Mouse (Mus musculus) spleen, embryonic (tissue): ENCODE results near the gene Reps2.

Experiments
- CTCF ChIA-PET: fragments of 350-600 bp; sonication (Branson Sonifier 250); formaldehyde crosslinking; loops from one replicate; lab custom pipeline; 2022; lab: Charles Lee

Gene Reps2

DNA sequence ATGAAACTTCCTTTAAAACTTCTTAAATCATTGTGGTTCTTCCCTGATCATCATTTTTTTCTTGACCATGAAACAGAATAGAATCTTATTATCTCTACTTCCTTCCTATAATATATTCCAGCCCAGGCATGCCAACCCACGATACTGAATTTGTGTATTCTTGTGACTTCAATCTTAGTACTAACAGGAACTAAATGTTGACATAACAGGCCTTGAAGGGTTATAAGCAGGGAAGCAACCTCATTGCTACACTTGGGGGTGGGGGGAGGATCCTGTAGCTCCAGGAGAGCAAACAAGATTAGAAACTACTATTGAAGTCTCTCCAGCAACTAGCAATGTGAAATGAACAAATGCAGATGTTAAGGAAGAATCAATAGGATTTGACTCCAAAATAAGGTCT lies 154.8 kb downstream of the Reps2 start:
- CTCF ChIA-PET = no interaction called here

DNA sequence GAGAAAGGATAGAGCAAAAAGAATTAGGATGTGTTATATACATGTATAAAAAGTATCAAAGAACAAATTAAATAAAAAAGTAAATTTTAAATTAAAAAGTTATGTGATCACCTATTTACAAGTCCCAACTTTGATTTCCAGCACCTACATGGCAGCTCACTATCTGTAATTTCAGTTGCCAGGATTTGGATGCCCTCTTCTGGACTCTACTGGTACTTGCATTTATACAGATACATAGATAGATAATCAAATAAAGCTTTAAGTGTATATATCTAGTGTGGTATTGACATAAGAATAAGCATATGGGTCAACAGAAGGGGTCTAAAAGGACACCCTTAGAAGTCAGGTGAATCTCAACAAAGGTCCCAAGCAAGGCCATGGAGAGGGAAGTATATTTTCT lies 155.7 kb downstream of the Reps2 start:
- CTCF ChIA-PET = no interaction called here

DNA sequence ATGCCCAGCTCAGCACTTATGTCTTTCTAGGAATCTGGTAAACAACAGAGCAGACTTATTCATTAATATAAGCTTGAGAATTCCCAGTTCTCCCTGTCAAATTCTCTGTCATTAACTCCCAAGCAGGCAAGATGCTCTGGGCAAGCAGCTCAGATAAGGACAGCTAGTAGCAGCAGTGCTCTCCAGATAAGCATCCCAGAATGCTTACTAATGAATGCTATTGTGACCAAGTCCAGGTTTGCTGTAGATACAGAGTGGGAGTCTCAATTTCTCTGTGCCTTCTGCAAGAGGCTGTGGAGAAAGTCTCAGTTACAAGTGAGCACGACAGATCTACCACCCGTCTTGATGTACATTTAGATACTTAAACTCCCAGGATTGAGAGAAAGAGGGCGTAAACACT lies 173.2 kb downstream of the Reps2 start:
- CTCF ChIA-PET = no interaction called here

DNA sequence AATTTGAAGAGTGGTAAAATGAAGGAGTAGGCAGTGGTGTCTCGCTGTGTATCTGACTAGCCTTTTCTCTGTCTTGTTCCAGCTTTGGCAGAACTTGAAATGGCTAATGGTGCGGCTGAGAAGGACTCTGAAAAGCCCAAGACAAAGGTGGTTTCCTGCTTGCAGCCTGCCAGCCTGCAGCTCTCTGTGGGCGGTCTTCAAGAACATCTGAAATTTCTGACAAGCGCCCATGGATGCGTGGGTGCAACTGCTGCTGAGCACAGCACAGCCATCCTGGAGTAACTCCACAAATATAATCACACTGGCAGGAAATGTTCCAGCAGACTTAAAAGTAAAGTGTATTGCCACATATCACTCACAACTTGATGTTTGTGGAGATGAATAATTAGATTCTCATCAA lies 181.3 kb downstream of the Reps2 start:
- CTCF ChIA-PET = no interaction called here

DNA sequence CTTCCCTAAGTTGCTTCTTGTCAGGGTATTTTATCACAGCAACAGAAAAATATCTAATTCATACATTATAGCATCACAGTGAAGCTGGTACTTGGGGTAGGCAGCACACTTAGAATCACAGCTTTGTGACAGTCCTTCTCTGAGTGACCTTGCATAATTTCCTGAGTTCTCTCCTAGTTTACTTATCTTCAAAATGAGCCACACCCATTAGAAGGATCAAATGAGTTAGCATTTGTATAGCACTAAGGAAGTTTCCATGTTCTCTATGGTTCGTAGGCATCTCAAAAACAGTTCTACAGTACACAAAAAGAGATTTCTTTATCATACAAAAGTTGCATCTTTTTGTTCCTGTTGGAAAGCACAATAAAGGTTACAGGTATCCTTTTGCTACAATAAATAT lies 187.0 kb downstream of the Reps2 start:
- CTCF ChIA-PET = no interaction called here

DNA sequence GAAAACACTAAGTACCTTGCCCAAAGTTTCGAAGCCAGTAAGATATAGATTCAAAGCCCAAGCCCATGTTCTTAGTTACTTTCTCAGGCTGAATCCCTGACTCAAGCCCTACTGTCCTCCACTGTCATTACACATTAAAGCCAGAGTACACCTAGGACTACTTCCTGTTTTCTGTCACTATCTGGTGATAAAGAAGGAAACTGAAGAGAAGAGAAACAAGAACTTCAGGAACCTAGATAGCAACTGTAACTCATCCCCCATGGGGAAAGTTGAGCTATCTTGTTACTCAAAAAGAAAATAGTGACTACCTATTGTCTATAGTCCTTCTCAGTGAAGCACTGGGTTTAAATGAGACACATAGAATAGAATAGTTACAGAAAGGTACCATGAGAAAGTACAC lies 188.1 kb downstream of the Reps2 start:
- CTCF ChIA-PET = no interaction called here

DNA sequence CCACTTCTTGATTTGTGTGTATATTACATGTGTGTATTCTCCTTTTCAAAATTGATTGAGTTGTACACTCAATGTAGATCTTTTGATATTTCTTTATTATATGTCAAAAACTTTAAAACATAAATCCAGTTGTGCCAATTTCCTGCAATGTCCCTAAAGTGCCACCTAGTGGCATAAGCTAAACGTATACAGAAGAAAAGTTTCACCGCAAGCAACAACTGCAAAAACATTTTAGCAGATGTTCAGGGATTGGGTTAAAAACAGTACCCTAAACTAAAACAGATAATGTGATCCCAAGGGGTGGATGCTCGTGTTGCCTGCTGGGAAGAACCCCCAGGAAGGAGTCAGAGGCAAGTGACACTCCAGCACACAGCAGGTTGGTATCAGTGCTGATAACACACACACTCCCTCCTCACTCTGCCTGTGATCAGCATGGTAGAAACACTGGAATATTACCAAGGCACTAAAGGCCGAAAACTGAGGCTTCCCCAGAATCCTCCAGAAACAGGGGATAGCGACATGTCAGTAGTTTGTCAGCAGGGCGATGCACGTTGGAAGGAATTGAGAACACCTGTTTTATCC lies 189.5 kb downstream of the Reps2 start:
- CTCF ChIA-PET = no interaction called here

DNA sequence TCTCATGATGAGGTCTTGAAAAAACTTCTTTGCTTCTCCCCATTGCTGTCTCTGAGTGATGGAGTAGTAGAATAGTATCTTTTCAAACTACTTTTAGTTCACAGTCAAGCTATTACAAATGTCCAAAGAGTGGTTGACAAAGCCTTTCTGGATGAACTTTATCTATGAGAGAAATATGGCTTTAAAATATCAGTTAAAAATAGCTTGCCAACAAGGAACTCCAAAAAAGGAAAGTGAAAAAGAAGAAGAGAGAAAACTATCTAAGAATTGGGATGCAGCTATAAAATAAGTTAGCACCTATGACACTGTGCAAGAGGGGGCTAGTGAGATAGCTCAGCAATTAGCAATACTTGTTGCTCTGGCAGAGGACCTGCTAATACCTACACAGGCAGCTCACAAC lies 190.8 kb downstream of the Reps2 start:
- CTCF ChIA-PET = no interaction called here

DNA sequence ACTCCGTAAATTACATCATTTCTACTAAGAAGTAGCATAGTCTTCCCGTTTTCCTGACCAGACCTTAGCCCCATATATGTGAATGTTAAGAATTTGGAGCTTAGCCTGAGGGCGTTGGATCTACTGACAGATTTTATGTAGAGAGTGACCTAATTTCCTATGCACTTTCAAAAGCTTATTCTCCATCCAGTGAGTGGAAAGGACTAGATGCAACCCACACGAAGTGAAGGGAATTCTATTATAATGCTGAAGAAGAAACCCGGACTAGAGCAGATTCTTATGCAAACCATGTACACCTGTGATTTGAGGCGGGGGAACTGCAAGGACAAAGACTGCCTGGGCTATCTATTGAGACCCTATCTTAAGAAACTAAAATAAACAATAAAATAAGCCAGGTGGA lies 195.5 kb downstream of the Reps2 start:
- CTCF ChIA-PET = no interaction called here

DNA sequence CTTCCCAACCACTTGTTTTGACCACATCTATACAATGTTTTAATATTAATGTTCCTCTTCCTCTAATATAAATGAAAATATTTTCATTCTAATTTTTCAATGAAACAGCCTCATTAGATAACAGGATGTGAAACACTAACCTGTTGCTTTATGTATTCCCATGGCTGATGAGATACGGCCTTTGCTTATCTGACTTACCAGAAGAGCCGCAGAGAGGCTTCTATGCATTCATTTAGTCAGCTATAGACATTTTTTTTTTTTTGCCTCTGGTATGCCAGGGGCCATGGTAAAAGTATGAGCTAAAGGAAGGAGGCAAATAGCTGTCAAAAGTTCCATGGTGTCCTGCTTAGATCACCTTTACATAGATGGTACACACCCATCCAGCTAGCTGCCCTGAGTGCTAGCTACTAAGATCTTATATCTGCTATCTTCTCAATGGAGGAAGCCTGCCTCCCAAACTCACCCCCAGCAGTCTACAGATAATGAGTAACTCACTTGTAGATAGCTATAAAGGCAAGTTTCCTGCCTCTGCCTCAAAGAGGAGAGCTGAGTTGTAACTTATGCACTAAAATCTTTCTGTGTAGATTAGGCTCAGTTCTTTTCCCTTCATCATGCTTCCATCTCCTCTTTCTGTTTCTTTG lies 196.7 kb downstream of the Reps2 start:
- CTCF ChIA-PET = no interaction called here

DNA sequence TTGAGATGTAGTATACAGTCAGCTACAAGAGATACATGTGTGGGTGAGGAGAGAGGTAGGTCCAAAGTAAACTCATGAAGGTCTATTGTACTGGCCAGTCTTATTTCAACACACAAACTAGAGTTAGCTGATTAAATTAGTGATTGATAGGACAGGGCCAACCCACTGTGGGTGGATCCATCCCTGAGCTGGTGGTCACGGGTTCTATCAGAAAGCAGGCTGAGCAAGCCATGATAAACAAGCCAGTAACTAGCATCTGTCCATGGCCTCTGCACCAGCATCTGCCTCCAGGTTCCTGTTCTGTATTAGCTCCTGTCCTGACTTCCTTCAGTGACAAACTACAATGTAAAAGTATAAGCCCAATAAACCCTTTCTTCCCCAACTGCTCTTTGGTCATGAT lies 200.1 kb downstream of the Reps2 start:
- CTCF ChIA-PET = no interaction called here

DNA sequence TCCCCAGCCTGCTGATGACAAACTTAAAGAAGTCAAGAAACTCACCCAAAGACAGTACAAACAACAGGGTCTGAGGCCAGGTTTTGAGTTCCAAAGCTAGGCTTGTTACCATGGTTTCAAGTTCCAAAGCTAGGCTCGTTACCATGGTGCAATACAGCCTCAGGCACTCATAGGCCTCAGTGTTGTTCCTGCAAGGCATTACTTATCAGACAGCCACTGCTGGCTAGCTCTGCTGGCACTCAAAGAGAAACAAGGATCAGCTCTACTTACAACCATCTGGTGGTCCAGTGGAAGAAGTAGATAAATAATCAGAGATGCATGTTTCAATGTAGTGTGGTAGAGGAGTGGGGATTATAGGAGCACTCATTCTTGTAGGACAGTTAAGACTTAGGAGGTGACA lies 200.5 kb downstream of the Reps2 start:
- CTCF ChIA-PET = no interaction called here

DNA sequence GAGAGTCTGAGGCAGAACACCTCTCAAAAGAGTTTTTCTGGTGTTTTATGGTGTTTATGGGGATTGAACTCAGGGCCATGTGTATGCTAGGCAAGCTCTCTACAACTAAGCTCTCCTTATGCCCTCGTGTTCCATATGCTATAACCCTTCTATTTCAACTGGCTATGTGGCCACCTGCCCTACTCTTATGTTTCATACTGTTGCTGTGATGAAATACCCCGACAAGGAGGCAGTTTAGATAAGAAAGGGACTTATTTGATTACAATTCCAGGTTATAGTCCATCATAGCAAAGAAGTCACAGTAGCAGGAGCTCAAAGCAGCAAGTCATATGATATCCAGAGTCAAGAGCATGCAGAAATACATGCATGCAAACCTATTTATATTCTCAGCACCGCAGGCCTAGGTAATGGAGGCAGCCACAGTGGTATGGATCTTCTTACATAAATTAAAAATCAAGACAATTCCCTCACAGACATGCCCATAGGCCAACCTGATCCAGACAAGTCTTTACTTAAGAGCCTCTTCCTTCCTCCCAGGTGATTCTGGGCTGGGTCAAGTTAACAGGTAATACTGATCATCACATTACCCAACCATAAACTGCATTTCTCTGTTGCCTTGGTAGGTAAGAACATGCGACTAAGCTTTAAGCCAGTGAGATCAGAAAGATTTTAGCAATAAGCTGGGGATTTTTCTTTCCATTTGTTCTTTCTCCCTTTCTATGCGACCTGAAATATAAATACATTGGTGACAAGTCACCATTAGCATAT lies 210.5 kb downstream of the Reps2 start:
- CTCF ChIA-PET = no interaction called here

DNA sequence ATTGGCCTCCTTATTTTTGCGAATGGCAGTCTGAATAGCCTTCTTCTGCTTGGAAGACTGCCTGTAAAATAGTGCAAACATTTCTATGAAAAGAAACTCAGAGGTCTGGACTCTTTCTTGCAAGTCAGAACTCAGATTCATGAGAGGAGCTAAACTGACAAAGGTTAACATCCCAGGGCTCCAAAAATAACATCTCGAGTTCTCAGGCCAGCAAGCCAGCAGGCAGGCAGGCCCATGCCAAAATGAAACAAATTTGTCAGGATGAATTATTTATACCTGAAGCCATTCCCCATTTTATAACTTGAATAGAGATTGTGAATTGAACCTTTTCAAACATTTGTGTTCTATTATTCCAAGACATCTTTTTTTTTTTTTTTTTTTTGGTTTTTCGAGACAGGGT lies 215.8 kb downstream of the Reps2 start:
- CTCF ChIA-PET = no interaction called here

DNA sequence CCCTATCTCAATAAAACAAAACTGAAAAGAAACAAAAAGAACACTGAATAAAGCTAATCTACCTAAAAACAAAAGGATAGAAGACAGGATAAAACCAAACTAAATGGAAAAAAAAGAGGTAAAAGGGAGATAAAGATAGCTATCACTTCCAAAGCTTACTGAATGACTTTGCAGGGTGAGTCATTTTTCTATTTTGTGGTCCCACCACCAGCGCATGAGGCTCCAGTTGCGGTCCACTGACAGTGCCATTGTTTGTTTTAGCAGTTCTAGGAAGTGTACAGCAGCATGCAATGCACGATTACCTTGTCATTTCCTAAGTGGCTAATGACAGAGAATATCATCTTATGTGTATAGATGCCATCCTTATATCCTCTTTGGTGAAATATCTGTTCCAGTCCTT lies 224.0 kb downstream of the Reps2 start:
- CTCF ChIA-PET = no interaction called here

DNA sequence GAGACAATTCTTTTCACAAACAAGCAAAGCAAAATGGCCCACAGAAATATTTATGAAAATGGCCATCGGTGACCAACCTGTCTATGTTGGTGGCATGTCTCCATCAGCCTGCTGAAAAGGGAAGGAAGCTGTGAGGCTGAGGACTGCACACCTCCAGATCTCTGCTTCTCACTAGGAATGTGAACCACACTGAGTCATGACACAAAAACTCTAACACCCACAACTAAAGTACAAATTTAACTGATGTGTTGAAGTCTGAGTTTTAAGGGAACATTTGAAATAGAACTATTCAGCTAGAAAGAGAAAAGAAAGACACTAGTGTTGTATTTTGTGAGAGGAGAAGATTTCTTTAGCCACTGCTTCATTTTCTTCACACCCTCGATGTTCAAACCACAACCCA lies 230.3 kb downstream of the Reps2 start:
- CTCF ChIA-PET = no interaction called here

DNA sequence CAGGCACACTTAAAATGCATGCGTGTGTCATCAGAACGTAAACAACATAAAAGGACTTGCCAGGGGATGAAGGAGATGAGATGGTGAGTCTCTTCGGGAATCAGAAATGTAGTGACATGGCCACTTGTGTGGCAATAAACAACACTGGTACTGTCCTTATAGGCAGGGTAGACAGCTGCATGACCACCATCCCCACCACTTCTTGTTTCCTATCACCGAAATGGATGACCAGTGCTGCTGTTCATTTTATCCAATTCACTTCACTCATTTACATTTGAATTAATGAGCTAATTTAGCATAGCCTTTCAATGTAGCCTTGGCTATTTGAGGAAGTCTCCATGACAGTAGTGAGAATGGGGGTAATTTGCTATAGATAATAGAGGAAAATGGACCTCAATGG lies 236.2 kb downstream of the Reps2 start:
- CTCF ChIA-PET = no interaction called here

DNA sequence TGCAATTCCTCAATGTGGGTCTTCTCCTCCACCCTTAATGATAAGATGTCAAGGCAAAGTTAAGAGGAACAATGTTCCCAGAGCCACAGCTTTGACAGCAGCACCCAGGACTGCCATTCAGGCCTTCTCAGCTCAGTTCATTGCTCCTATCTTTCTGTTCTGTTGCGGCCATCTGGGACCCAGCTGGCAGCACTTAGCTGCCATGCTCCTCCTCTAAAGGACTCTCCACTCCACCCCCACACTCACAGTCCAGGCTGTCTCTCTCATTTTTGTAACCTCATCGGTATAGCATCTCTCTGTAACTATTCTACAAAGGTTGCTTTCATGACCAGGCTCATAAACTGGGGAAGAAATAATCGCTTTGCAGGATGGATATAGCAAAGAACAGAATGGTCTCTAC lies 241.0 kb downstream of the Reps2 start:
- CTCF ChIA-PET = no interaction called here

DNA sequence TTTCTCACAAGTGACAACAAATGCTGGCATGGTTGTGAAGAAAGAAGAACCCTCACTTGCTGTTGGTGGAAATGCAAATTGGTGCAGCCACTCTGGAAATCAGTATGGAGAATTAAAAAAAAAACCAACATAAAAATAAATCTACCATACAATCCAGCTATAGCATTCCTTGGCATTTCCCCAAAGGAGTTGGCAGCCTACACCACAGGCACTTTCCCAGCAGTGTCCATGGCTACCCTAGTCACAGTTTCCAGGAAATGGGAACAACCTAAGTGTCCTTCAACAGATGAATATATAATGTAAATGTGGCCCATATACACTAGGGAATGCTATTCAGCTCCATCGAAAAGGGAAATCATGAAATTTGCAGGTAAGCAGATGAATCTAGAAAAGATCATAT lies 262.7 kb downstream of the Reps2 start:
- CTCF ChIA-PET = no interaction called here

DNA sequence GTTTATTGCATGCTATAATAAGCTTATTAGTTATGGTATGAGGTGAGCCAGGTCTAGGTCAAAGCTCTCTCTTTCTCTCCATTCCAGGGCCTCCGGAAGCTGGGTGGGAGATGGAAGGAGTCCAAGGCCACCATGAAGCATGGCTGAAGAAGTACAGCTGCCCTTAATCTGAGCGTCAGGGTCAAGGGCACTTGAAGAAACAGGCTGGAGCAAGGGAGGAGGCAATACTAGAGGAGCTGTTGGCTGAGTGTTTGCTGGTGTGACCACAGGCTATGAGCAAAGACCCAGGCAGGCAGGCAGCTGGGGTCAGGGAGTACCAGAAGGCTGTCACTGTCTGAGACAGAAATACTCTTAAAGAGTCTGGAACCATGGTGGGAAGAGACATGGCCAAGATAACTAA lies 280.2 kb downstream of the Reps2 start:
- CTCF ChIA-PET = no interaction called here
